Comparison of ENCODE assay signal across 10 mouse cellular contexts in genomic region chr2:75608482-75608881, GRCm38 (mm10). TPM values are rescaled to one million over a fixed set of nuclear protein-coding genes. Genes with fewer than 3 reads are reported as not detected.
DNase-seq lines count a peak whose midpoint lies in the region; ATAC-seq lines count a peak whose summit lies in the region.
"Had no signal": no experiment of that assay in that cellular context is flagged by ENCODE, and none has a peak within 500 bp of the region (broad histone marks: within the 10 kb centered on the region; RNA-seq: fewer than 3 reads in every experiment).

No protein-coding gene starts in this region.

- intact Hi-C loops in heart, postnatal 25 days (cut with DNase I) = loop anchor here (2.0 to 5.0 kb wide), 2 partner anchors 50 to 354 kb away; partner anchors contain the start of gene Hnrnpa3
- intact Hi-C loops in left cerebral cortex, postnatal 25 days (cut with DNase I) = loop anchor here (2.0 to 10.0 kb wide), 3 partner anchors 236 to 359 kb away; no protein-coding TSS in a partner anchor

- no peaks in the 10 kb centered on the region for H3K27me3 ChIP-seq in heart, embryonic 11.5 days (ENCODE audit: control insufficient read depth, insufficient read depth, low read length)
- H3K27me3 ChIP-seq in embryonic facial prominence, embryonic 14.5 days (replicated peaks; ENCODE audit: control insufficient read depth, insufficient read depth, low read length) = peaks cover 7% of the 10 kb centered on the region; the same call in 1 of the 2 replicates

- no peak overlapping the region for H3K4me3 ChIP-seq in heart, embryonic 11.5 days (ENCODE audit: low read depth, low read length)
- H3K4me3 ChIP-seq in embryonic facial prominence, embryonic 14.5 days (ENCODE audit: low read depth, low read length) = no peak overlapping the region

- H3K4me2 ChIP-seq in heart, embryonic 11.5 days = peak overlapping the region; percentile 67
- H3K4me2 ChIP-seq in embryonic facial prominence, embryonic 14.5 days (ENCODE audit: low read depth, low read length) = peak overlapping the region; percentile 56

- no peaks in the 10 kb centered on the region for H3K9me3 ChIP-seq in heart, embryonic 11.5 days (replicated peaks; ENCODE audit: control insufficient read depth, low read length)
- no peaks in the 10 kb centered on the region for H3K9me3 ChIP-seq in embryonic facial prominence, embryonic 14.5 days (ENCODE audit: control insufficient read depth, low read length)

- H3K4me1 ChIP-seq in heart, embryonic 11.5 days (ENCODE audit: control insufficient read depth, insufficient read depth, low read length) = peaks cover 5% of the 10 kb centered on the region
- H3K4me1 ChIP-seq in embryonic facial prominence, embryonic 14.5 days (ENCODE audit: control insufficient read depth, insufficient read depth, low read length) = peaks cover 8% of the 10 kb centered on the region; the same call in 1 of the 2 replicates

- 43% methylated on average over 15 of the region's 15 CpGs for WGBS in heart, embryonic 11.5 days (ENCODE audit: insufficient replicate concordance)
- 53% methylated on average over 15 of the region's 15 CpGs for WGBS in embryonic facial prominence, embryonic 14.5 days

- no peaks in the 10 kb centered on the region for H3K36me3 ChIP-seq in heart, embryonic 11.5 days (ENCODE audit: control insufficient read depth, insufficient read depth, low read length)
- no peaks in the 10 kb centered on the region for H3K36me3 ChIP-seq in embryonic facial prominence, embryonic 14.5 days (ENCODE audit: control insufficient read depth, insufficient read depth, low read length)

- H3K27ac ChIP-seq in heart, embryonic 11.5 days (ENCODE audit: low read depth, low read length) = no peak overlapping the region
- H3K27ac ChIP-seq in embryonic facial prominence, embryonic 14.5 days (replicated peaks; ENCODE audit: low read depth, low read length) = no peak overlapping the region

- no peak for ATAC-seq in heart, embryonic 11.5 days (replicated peaks; ENCODE audit: insufficient number of reproducible peaks, low FRiP score, low TSS enrichment)
- no peak for ATAC-seq in embryonic facial prominence, embryonic 14.5 days (ENCODE audit: low read depth)
- ATAC-seq: CD4-positive, CD25-positive, alpha-beta regulatory T cell, adult 4 months had no signal

- DNase-seq in heart, postnatal 25 days (ENCODE audit: low spot score) = no peak
- peak; percentile 42 for DNase-seq in R1 (ENCODE audit: low read depth, low spot score)
- no peak for DNase-seq in embryonic facial prominence, embryonic 14.5 days (ENCODE audit: low spot score)
- peak; percentile 43 for DNase-seq in lung, postnatal 10 days
- DNase-seq in left cerebral cortex, postnatal 25 days (ENCODE audit: low spot score in 2 of 2) = no peak
- no peak for DNase-seq in left cerebral cortex, adult 11 months (ENCODE audit: low spot score)
- no peak for DNase-seq in embryo, embryonic 11 days
- DNase-seq: gastrocnemius, postnatal 25 days had no signal

- no peak overlapping the region for H3K9ac ChIP-seq in heart, embryonic 11.5 days (ENCODE audit: low read depth, low read length)
- no peak overlapping the region for H3K9ac ChIP-seq in embryonic facial prominence, embryonic 14.5 days (ENCODE audit: low read depth, low read length)

RNA-seq across cellular contexts. Expression of gene Hnrnpa3, which starts 50.6 kb away (rescaled TPM):
- polyA plus RNA-seq in heart, embryonic 11.5 days (2014; fragmentation: Nextera tagmentation; extraction: Ambion mirVana) = 164 and 174 TPM in 2 replicates
- total RNA-seq in heart, postnatal 25 days (2021) = 100 to 1,000 TPM; 159 to 193 TPM
- 210 and 211 TPM in 2 replicates for polyA plus RNA-seq in embryonic facial prominence, embryonic 14.5 days (2014; fragmentation: Nextera tagmentation; extraction: Ambion mirVana)
- 100 to 1,000 TPM; 279 to 295 TPM for total RNA-seq in left cerebral cortex, postnatal 25 days (2021)

Comparison
In these comparisons a context has a peak if more than half of its experiments do, and no peak if none do; other contexts are left out.
1. DNase-seq: peak in R1 (single experiment) and lung, postnatal 10 days (single experiment); none in heart, postnatal 25 days (single experiment), embryonic facial prominence, embryonic 14.5 days (single experiment), left cerebral cortex, postnatal 25 days (0 of 2), left cerebral cortex, adult 11 months (single experiment) and embryo, embryonic 11 days (single experiment).